Mouse (Mus musculus): ENCODE results near the gene Got2.

The Got2 gene

GRCm38 (mm10) chr8:95818211-95818610 is 70.1 kb downstream of the Got2 start:
- no peak for DNase-seq (ENCODE audit: low spot score)

- no peak for DNase-seq (ENCODE audit: low spot score)
Observed at GRCm38 (mm10) chr8:95817597-95817996, 70.8 kb downstream of the Got2 start.

- DNase-seq (ENCODE audit: low spot score), result no peak
Observed at GRCm38 (mm10) chr8:95816044-95816708, 72.2 kb downstream of the Got2 start.
